Mouse (Mus musculus): ENCODE measurements at regions not wholly inside any gene's neighbourhood (a gene's known extent, or its start where the extent isn't known, plus 50 kb on each side); places are given as distances from the start of the nearest gene placed in this dataset.

GRCm38 (mm10) chr9:61755311-61755710 is 159.0 kb downstream of the Rplp1 start:
- TF ChIP-seq POLR2A (IDR thresholded peaks at IDR 0.05; ENCODE audit: borderline replicate concordance, control insufficient read depth, low read depth, low read length), result no peak
- TF ChIP-seq CTCF (IDR thresholded peaks at IDR 0.05; ENCODE audit: control insufficient read depth, insufficient read depth, low read length), result no peak
